Mouse (Mus musculus) layer of hippocampus, adult 11-12 months (tissue): ENCODE measurements around the gene Pin4.
"Not testable (repeated sequence)": the region's sequence is repeated elsewhere in the genome, so short reads cannot be mapped to it uniquely, and the experiment has no call there.

Source experiments
- DNase-seq: peaks from one replicate; pipeline ENCODE4 v3.0.0; 2022; ENCODE audit warnings: low spot score

The Pin4 gene

DNA sequence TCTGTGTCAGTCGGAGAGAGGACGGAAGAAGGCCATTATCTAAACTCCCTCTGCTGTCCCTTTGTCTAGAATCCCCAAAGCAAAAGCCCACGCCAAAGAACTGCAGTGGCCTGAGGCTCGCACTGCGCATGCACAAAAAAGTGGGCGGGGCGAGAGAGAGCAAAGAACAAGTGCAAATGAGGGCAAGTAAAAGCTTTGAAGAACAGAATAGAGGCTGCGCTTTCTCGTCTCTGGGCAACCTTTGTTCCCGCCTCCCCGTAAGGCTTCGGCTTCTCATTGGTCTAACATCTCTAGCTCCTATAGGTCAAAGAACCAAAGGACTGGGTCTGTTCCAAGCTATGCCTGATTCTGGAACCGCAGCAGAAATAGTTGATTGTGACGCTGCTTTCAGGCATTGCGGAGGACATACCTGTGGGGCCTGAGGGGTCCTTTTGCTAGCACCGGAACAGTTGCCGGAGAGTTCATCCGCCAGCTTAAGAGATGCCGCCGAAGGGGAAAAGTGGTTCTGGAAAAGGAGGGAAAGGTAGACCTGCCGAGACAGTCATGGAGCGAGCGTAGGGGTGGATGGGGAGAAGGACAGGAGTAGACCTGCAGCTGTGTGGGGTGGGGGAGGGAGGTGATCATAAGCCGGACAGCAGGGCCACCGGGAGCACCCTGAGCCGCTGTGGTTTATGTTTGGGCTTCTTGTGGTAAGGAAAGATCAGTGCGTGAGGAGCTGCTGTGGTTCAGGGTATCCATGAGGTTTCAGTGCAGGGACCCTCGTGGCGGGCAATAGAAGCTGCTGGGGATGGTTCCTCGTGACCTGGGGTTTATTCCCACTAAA lies at the start of gene Pin4:
Pin4 (plus strand) TSS at position 406 of the 823 bp plus-strand sequence.
- peak; percentile 96 for DNase-seq

DNA sequence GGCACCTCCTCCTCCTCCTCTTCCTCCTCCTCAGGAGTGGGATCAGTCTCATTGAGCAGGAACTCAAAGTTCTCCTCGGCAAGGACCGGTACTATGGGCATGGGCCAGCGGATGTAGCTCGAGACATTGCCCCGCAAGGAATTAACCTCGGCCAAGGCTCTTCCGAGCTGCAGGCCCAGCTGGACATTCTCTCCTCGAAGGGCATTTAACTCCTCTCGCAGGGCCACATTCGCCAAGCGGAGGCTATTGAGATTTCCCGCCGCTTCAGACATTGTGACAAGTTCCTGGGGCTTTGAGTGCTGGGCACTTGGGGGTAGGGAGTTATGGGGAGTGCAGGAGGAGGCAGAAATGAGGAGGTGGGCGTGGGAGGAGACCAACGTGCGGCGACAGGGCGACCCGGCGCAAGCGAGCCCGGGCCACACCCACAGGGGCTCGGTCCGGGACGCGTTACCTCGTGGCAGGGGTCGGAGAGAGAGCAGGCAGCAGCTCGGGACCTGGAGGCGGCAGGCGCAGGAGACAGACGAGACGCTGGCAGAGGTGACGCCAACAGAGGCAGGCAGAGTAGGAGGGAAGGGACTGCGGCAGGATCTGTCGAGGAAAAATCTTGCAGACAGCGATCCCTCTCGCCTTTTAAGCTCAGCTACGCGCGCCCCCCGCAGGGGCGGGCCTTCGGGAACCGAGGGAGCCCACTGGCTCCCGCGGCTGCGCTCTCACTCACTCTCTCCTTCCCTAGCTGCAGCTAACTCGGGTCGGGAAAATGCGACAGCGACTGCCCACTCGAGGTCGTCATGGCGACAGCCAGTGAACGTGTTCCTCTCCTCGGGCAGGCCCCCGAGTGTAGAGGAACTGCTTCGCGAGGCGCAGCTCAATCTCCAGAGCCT lies 48.4 kb upstream of the Pin4 start, which contains the start of gene Rtl5:
Rtl5 (minus strand) TSS at position 714 of the 881 bp plus-strand sequence.
- peak; percentile 70 for DNase-seq

DNA sequence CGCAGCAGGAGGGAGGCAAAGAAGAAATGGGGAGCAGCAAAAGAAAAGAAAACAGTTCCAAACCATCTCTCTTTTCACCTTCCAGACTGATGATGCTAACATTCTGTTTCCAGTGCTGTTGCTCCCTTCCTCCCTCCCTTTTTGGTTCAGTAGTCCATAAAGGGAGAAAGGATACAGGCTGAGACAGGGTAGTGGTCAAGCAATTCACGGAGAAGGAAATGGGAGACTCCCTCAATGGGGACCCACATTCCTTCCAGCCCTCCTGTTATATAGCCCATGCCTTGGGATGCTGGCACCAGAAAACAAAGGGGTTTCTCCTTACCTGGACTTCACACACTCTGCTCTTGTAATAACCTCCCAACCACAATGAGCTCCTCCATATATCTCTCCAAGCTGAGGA lies 47.7 kb upstream of the Pin4 start:
- DNase-seq, result no peak

DNA sequence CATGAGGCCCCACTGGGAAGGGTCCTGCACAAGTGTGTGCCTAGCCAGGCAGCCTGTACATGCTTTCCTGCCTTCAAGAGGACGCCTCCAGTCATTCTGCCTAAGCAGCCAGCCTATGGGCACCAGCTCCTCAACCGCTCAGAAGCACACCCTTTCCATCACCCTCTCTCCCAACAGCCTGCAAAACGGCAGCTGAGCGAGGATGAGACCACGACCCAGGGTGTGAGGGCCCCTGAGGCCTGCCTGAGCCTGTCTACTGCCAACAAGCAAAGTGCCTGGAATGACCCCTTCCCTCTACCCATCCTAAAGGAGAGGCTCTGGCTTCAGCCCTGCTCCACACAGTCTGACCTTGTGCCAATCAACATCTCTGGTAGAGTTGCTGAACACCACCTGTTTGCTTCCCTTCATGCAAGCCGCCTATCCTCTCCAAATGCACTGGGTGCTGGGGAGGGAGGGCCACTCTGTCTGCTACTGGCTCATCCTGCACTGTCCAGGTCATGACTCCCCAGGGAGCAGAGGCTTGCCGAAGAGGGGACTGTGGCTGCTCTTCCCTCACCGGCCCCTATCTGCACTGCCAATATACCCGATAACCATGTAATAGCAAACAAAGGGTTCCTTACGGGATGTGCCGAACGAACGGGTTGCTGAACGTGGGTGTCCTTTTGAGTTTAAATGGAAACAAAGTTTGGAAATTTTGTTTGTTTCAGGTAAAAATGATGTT lies 45.5 kb upstream of the Pin4 start:
- no peak for DNase-seq

DNA sequence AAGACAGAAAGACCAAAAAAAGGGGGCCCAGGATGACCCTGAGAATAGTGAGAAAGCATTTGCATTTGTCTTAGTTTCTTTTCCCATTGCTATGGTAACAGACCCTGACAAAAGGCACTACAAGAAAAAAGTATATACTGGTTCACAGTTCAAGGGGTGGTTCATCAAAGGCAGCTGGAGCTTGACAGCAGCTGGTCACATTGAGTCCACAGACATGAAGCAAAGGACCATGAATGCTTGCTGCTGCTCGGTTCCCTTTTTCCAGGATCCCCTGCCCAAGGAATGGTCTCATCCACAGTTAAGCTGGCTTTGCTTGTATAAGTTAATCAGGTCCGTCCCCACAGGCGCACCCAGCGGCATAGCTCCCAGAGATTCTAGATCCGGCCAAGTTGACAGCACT lies 44.8 kb upstream of the Pin4 start:
- DNase-seq, result no peak

DNA sequence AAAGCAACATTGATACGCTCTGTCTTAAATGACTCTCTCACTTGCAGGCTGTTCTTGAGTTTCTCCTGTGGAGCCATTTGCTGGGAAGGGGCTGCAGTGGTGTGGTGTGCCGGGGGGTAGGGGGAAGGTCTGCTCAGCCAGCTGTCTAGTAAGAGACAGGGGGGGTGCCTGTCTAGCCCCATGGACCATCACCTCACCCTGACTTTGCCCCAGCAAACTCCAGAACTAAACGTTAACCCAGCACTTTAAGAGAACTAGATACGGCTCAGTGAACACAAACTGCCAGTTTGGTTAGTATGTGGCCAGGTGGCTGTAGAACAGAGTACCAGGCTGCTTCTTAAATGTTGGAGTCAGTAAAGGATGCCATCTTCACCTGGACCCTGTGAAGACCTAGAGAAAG lies 44.1 kb upstream of the Pin4 start:
- no peak for DNase-seq

DNA sequence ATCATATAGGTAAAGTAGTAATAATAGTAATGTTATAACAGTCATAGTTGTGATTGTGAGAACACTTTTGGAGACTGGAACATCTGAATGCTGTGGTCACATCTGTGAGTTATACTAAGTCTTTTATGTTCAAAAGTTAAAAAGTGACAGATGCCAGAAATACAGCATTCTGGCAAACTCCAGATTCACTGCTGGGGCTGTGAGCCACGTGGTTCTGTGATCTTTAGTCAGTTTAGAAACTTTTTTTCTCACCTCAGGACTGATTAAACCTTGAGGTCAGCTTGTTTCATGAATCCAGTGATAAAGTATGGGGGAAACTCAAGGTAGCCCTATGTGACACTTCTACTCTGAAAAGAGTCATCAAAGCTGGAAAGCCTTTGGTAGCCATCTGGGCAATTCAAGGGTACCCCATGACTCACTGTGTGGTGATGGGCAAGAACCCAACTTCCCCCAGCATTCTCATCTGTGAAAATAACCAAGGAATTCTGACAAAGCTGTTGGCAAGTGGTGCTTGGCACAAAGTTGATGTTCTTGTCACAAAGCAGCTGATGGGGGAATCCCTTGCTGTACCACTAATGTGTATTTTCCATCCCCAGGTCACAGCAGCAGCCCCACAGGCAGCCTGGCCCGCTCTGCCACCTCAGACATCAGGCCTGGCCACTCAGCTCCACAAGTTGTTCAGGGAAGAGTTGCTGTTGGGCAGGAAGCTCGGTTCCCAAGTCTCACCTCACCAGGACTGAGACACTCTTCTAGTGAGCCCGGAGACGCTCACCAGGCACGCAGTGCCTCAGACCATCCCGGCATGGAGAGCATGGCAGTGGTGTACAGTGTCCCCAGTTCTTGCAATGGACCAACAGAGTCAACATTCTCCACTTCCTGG lies 42.1 kb upstream of the Pin4 start:
- no peak for DNase-seq

DNA sequence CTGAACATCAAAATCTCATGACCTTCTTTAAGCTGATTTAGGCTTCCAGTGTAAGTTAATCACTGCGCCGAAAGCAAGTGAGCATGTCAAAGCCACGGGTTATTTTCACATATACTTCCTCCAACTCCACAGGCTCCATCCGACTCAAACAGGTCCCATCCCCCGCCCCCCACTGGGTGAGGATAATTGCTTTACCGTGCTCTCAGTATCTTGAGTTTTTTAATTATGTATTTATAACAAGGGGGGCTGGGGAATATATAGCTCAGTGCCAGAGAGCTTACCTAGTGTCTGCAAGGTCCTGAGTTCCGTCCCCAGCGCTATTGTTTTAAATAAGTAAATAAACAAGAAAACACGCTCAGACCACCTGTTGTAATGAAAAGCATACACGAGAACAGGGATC lies 38.2 kb upstream of the Pin4 start:
- no peak for DNase-seq

DNA sequence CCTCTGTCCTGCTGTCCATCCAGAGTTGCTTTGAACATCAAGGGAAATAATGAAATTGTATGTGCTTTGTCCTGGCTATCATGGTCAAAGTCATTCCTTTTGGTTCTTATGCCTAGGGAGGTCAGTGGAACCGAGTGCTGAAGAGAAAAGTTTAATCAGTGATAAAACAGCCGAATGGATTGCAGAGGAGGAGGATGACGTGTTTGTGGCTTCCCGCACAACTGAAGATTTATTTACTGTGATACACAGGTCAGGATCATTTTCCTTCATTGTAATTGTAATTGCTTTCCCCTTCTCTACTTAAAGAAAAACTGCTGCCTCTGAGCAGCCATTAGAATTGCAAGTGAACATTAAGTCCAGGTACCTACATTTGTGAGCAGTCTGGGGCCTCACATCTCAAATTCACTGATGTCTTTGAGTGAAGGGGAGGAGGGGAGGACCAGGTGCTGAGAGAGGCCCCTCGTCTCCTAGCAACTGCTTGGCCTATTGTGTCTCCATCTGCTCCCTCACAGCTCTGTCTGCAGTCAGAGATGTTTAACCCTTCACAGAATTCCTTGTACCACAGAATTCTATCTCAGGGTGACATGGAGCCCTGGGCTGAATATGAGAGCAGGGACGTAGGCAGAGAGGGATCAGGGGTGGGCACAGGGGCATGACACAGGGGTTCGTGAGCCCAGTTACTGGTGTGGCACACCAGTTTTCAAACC lies 37.5 kb upstream of the Pin4 start:
- no peak for DNase-seq

DNA sequence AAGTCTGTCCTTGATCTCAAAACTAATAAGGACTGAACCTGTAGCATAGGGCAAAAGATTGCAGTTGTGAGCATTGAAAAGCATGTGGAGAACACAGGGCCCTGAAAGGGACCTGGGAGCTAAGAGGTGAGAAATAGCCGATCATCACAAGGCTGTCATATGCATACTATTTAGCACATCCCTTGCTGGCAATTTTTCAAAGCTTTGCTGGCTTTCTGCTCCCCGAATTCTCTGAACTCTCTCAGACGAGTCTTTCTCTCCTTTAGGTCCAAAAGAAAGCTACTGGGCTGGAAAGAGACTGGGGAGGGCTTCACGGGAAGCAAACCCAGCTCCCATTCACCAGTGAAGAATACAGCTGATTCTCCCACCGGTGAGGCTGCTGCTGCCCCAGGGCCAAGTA lies 36.9 kb upstream of the Pin4 start:
- DNase-seq, result no peak

DNA sequence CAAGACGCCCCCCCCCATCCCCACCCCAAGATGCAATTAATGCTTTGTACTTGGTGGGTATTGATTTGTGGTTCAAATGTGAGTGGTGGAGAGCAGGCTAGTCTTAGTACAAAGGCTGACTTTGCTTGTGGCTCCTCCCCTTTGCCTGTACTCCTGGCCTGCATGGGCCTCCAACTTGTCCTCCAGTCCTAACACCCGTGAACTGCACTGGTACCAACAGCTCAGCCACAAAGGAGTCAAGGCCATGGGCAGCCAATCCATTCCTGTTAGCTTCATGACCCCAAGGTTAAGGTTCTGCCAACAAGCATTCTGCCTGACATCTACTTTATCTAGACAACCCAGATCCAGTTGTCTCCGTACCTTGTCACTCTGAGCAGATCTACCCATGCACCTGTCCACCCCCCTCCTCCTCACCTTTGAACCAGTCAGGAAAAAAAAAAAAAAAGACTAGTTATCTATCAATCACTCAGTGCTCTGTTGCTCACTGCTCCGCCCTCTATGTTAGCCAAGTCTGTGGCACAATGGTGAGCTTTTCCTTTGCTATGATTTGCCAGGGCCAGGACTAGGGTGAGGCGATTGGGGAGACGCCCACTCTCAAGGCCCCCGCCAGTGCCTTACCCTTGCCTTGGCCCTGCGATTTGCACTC lies 33.3 kb upstream of the Pin4 start:
- no peak for DNase-seq

DNA sequence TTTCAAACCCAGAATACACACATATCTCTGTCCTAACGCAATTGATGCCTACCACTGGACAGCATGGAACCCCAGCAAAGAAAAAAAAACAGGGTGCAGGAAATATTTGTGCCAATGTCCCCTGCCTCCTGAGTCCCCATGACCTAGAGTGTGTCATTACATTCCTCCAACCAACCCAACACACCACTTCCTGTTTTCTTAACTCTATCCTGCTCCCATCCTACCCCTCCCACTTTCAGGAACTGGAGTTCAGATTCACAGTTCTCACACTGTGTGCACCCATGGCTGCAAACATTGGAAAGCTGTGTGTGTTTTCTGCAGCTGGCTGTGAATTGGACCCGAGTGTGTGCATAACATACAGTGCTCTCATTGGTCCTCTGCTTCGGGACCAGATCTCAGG lies 28.6 kb upstream of the Pin4 start:
- no peak for DNase-seq

DNA sequence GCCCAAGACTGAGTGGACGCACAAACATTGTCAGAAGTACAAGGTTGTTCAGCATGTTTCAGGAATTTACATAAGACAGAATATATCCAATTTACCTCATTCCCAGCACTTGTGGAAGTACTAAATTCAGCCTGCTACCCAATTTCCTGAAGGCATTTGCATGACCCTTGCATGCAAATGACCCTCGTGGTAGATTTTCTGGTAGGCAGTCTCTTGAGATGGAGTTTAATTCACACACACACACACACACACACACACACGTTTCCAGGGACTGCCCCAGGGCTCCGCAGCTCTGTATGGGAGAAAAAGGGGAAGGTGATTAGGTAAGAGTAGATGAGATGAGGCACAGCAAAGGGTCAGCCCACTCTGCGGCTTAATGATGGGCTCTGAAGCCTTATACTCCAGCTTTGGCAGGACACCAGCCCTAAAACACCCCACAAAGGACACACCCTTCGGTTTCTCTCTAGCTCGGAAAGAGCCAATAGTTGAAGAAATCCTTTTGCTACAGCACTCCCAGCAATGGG lies 24.8 kb upstream of the Pin4 start:
- no peak for DNase-seq

DNA sequence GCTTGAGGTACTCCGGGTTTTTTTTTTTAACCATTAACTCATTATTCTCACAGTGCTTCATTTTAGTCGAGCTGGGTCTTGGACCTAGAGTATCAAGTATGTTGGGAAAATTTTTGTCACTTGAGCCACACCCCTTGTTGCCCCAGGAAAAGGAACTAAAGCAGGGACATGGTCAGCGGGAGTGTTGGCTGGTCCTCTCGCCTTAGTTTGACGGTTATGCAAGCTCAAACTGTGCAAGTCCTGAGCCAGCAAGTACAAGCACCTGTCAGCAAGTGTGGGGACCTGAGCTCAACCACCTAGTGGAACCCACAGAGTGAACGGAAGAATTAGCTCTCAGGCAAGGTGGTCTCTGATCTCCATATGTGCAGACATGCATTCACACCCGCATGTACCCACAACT lies 17.4 kb upstream of the Pin4 start:
- no peak for DNase-seq

DNA sequence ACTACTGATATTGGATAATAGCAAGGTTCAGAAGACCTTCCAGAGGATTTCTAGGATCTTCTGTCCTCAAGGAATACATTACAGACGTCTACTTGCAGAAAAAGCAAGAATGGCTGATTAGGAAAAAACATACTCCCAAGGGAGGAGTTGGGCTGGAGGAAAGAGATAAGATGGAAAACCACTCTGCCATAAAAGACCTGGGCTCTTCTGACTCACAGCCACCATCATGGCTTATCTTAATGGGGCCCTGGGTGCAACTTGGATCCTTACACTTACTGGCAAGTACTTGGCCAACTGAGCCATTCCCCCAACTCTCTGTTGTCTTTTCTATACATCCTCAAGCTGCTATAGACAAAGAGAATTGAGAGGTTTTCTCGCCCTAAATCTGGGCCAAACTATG lies 15.4 kb upstream of the Pin4 start:
- DNase-seq, result not testable (repeated sequence)

DNA sequence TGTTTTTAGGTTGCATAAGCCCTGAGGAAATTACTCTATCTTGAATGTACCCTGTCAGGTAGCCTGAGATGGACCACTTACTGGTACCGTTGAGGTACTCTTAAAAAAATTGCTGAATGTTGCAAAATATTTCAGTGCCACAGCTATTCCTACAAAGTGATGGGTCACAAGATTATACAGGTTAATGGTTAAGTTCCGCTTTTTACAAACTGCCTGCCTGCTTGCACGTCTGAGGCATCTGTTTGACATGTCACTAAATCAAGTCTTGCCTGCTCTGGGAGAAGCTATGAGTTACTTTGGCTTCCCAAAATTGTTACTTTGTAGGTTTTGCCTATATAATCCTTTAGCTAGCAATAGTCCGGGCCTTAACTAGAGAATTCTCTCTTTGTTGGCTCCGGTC lies 9.9 kb upstream of the Pin4 start:
- DNase-seq, result not testable (repeated sequence)

DNA sequence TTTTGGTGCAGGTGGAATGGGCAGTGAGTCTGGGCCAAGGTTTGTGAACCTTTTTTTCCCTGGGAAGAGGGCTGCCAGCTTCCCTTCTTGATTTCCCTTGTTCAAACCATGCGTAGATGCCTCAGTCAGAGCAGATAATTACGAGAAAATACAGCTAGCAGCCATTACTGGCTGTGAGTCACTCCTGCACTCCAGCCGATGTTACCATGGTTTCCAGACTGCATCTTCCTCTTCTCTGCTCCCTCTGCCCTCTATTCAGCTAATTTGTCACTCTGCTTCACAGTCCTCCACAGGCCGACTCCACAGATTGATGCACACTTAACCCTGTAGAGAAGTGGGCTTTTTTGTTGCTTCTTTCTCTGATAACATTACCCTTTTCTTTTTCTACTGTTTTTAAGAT lies 3.6 kb upstream of the Pin4 start:
- DNase-seq, result peak; percentile 12

DNA sequence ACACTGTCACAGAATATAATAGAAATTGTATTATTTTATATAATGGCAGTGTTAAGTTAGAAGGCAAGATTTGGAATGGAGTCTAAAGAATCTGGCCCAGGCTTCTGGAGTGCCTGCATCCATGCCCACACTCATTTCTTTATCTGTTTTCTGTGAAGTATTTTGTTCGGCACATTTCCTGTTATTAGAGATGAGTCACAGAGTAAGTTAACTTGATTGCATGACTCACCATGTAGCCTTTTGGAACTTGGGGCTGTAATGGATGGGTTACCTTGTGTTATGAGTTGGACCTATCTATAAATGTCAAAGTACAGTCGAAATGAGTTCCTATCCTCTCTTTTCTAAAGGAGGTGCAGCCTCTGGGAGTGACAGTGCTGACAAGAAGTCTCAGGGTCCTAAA lies 2.1 kb downstream of the Pin4 start:
- no peak for DNase-seq

DNA sequence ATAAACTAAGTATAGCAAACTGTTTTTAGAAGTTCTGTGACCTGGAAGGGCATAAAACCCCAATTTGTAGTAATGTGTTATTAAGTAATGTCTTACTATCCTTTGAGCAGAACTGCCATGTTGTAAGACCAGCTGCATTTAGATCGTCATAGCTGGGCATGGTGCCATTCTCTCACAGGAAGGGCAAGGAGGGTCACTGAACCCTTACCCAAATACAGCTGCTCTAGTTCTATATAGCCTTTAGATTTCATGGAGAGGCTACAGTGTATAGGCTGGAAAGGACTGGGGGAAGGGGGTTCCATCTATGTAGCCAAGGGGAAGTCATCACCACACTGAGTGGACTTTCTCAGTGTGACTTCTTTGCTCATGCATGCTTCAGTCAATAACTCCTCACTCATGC lies 21.9 kb downstream of the Pin4 start:
- DNase-seq, result no peak
